Mouse (Mus musculus) stomach, embryonic 14.5 days (tissue): Measurements from ENCODE around the gene Trappc3l. TPM values are rescaled to one million over a fixed set of nuclear protein-coding genes. Genes with fewer than 3 reads are reported as not detected.

Experiments
- ATAC-seq: fragments of 200-750 bp; cut with Nextera tagmentation; 2 replicates; pipeline ENCODE4 v1.8.0; 2017; ENCODE audit warnings: low read depth, moderate TSS enrichment; ENCODE audit not compliant: insufficient number of reproducible peaks, insufficient read depth, low FRiP score
- H3K27ac ChIP-seq: fragments of 300-500 bp; sonication (generic); 2 replicates; pipeline ENCODE4 v1.5.1; 2014; ENCODE audit warnings: mild to moderate bottlenecking, low read length, moderate library complexity, mixed read lengths
- H3K27me3 ChIP-seq: fragments of 300-500 bp; sonication (generic); 2 replicates; pipeline ENCODE4 v1.6.1; 2014; ENCODE audit warnings: low read length, control low read depth, mixed read lengths; ENCODE audit not compliant: control insufficient read depth, insufficient read depth
- H3K36me3 ChIP-seq: fragments of 300-500 bp; sonication (generic); 2 replicates; pipeline ENCODE4 v1.6.1; 2014; ENCODE audit warnings: mild to moderate bottlenecking, control low read depth, low read length, moderate library complexity, mixed read lengths; ENCODE audit not compliant: control insufficient read depth, insufficient read depth
- H3K4me1 ChIP-seq: fragments of 300-500 bp; sonication (generic); 2 replicates; pipeline ENCODE4 v1.6.1; 2014; ENCODE audit warnings: low read length, control low read depth, mixed read lengths; ENCODE audit not compliant: control insufficient read depth, insufficient read depth
- H3K4me2 ChIP-seq: fragments of 300-500 bp; sonication (generic); replicated peaks from 2 replicates; pipeline ENCODE4 v1.6.1; 2014; ENCODE audit warnings: low read depth, low read length, control low read depth
- H3K4me3 ChIP-seq: fragments of 300-500 bp; sonication (generic); 2 replicates; pipeline ENCODE4 v1.5.1; 2014; ENCODE audit warnings: low read depth, low read length, control low read depth
- H3K9ac ChIP-seq: fragments of 300-500 bp; sonication (generic); replicated peaks from 2 replicates; pipeline ENCODE4 v1.6.1; 2014; ENCODE audit warnings: low read depth, mild to moderate bottlenecking, control low read depth, low read length, moderate library complexity, mixed read lengths
- H3K9me3 ChIP-seq: fragments of 300-500 bp; sonication (generic); 2 replicates; pipeline ENCODE4 v1.6.1; 2016; ENCODE audit warnings: low read depth, low read length, control low read depth; ENCODE audit not compliant: control insufficient read depth
- WGBS: fragments of 180-500 bp; shearing (Covaris S2); extraction: QIAGEN DNeasy Blood & Tissue Kit; methylation state at CpG from one replicate; pipeline ENCODE4 v1.1.7; 2014; 5-methylcytosine and 5-hydroxymethylcytosine counted together
- polyA plus RNA-seq: library from polyadenylated mRNA; unstranded; fragments of >200 nt; fragmentation: Nextera tagmentation; extraction: Ambion mirVana; gene quantifications from 2 replicates; pipeline ENCODE4 v1.2.1, GENCODE M21; 2014

Gene Trappc3l
- polyA plus RNA-seq, 1 experiment from 2014 or later, result not detected

- Histone ChIP-seq H3K9me3 (no peaks in the 10 kb centered on the region), H3K4me3 (no peak overlapping the region), H3K27ac (no peak overlapping the region), H3K27me3 (no peaks in the 10 kb centered on the region), H3K4me1 (no peaks in the 10 kb centered on the region), H3K36me3 (no peaks in the 10 kb centered on the region), H3K4me2 (peak overlapping the region; percentile 35), H3K9ac (no peak overlapping the region)
- ATAC-seq, result peak; percentile 85; the same call in 1 of the 2 replicates
- WGBS, result 20% methylated on average over 22 of the region's 22 CpGs
Measured at GRCm38 (mm10) chr10:34033630-34034305, 3.6 kb upstream of the Trappc3l start.

GRCm38 (mm10) chr10:34036587-34036986, 810 bp upstream of the Trappc3l start:
- ATAC-seq, result no peak

GRCm38 (mm10) chr10:34044210-34044609, 6.8 kb downstream of the Trappc3l start, which contains the start of gene Calhm4:
Gene Calhm4 (minus strand): TSS chr10:34044310.
- 85% methylated on average over 5 of the region's 5 CpGs for WGBS
- no peaks in the 10 kb centered on the region for H3K36me3 ChIP-seq
- no peaks in the 10 kb centered on the region for H3K9me3 ChIP-seq
- H3K4me2 ChIP-seq, result no peak within 1 kb of the TSS
- H3K27me3 ChIP-seq, result no peaks in the 10 kb centered on the region
- no peak for ATAC-seq
- no peaks in the 10 kb centered on the region for H3K4me1 ChIP-seq
- no peak within 1 kb of the TSS for H3K9ac ChIP-seq
- H3K4me3 ChIP-seq, result no peak within 1 kb of the TSS
- H3K27ac ChIP-seq, result no peak within 1 kb of the TSS

More at GRCm38 (mm10) chr10:34036587-34036986, 810 bp upstream of the Trappc3l start:
- H3K36me3 ChIP-seq, result no peaks in the 10 kb centered on the region
- 12% methylated on average over 5 of the region's 5 CpGs for WGBS
- no peak overlapping the region for H3K4me2 ChIP-seq
- no peak overlapping the region for H3K27ac ChIP-seq
- H3K9me3 ChIP-seq, result no peaks in the 10 kb centered on the region
- no peak overlapping the region for H3K4me3 ChIP-seq
- H3K9ac ChIP-seq, result no peak overlapping the region
- H3K27me3 ChIP-seq, result no peaks in the 10 kb centered on the region
- no peaks in the 10 kb centered on the region for H3K4me1 ChIP-seq

GRCm38 (mm10) chr10:34053987-34054386, 16.6 kb downstream of the Trappc3l start:
- no peaks in the 10 kb centered on the region for H3K4me1 ChIP-seq
- no peak overlapping the region for H3K4me3 ChIP-seq
- no peaks in the 10 kb centered on the region for H3K36me3 ChIP-seq
- no peak overlapping the region for H3K9ac ChIP-seq
- ATAC-seq, result peak; percentile 49; the same call in 1 of the 2 replicates
- no peaks in the 10 kb centered on the region for H3K9me3 ChIP-seq
- no peak overlapping the region for H3K27ac ChIP-seq
- no peaks in the 10 kb centered on the region for H3K27me3 ChIP-seq
- 48% methylated on average over 2 of the region's 2 CpGs for WGBS
- no peak overlapping the region for H3K4me2 ChIP-seq

- Histone ChIP-seq H3K27ac (no peak overlapping the region), H3K9ac (no peak overlapping the region), H3K36me3 (no peaks in the 10 kb centered on the region), H3K9me3 (no peaks in the 10 kb centered on the region), H3K4me1 (no peaks in the 10 kb centered on the region), H3K4me2 (no peak overlapping the region), H3K4me3 (no peak overlapping the region), H3K27me3 (no peaks in the 10 kb centered on the region)
- WGBS, result 57% methylated on average over 3 of the region's 3 CpGs
- no peak for ATAC-seq
Measured at GRCm38 (mm10) chr10:34066591-34066990, 29.2 kb downstream of the Trappc3l start.

- H3K4me1 ChIP-seq, result no peaks in the 10 kb centered on the region
- no peaks in the 10 kb centered on the region for H3K9me3 ChIP-seq
- H3K27me3 ChIP-seq, result no peaks in the 10 kb centered on the region
- 72% methylated on average over 1 of the region's 1 CpGs for WGBS
- no peak for ATAC-seq
- H3K4me3 ChIP-seq, result no peak overlapping the region
- H3K36me3 ChIP-seq, result no peaks in the 10 kb centered on the region
- H3K4me2 ChIP-seq, result no peak overlapping the region
- H3K9ac ChIP-seq, result no peak overlapping the region
- H3K27ac ChIP-seq, result no peak overlapping the region
Measured at GRCm38 (mm10) chr10:34069606-34070005, 32.2 kb downstream of the Trappc3l start.

- no peaks in the 10 kb centered on the region for H3K9me3 ChIP-seq
- ATAC-seq, result no peak
- H3K4me2 ChIP-seq, result no peak overlapping the region
- no peak overlapping the region for H3K9ac ChIP-seq
- H3K4me3 ChIP-seq, result no peak overlapping the region
- no peaks in the 10 kb centered on the region for H3K36me3 ChIP-seq
- H3K27ac ChIP-seq, result no peak overlapping the region
- no peaks in the 10 kb centered on the region for H3K27me3 ChIP-seq
- whole genome bisulfite sequencing, result 23% methylated on average over 5 of the region's 5 CpGs
- no peaks in the 10 kb centered on the region for H3K4me1 ChIP-seq
Measured at GRCm38 (mm10) chr10:34070999-34071492, 33.6 kb downstream of the Trappc3l start.

GRCm38 (mm10) chr10:34071650-34072049, 34.3 kb downstream of the Trappc3l start:
- Histone ChIP-seq H3K9ac (no peak overlapping the region), H3K27ac (no peak overlapping the region), H3K36me3 (no peaks in the 10 kb centered on the region), H3K4me2 (no peak overlapping the region), H3K4me1 (no peaks in the 10 kb centered on the region), H3K4me3 (no peak overlapping the region), H3K27me3 (no peaks in the 10 kb centered on the region), H3K9me3 (no peaks in the 10 kb centered on the region)
- WGBS, result 40% methylated on average over 2 of the region's 2 CpGs
- no peak for ATAC-seq
